ENCODE assay signal across 8 mouse cellular contexts in the genomic region with DNA sequence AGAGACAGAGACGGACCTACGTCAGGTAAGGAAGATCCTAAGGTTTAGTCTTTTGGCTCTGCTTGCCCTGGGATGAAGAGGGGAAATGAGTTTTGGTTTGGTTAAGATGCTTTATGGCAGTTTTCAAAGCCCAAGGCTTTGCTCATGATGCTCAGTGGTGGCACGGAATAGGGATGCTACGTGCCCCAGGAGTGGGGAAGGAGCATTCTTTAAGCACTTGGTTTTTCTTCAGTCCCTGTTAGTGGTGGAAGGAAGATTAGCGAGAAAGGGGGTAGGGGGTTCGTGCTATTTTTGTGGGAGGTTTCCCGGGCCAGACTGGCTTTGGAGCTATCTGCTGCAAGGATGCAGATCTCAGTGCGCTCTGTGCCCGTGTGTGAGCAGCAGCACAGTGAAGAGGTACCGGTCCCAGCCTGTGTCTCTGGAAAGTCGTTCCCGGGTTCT. TPM values are rescaled to one million over a fixed set of nuclear protein-coding genes. Genes with fewer than 3 reads are reported as not detected.
DNase-seq lines count a peak whose midpoint lies in the region; ATAC-seq and TF ChIP-seq lines count a peak whose summit lies in the region.

No protein-coding gene starts in this region.

- no peaks in the 10 kb centered on the region for H3K9me3 ChIP-seq in CH12.LX (replicated peaks; ENCODE audit: low read length)
- no peaks in the 10 kb centered on the region for H3K9me3 ChIP-seq in heart, embryonic 16.5 days (replicated peaks; ENCODE audit: control insufficient read depth, low read length)
- no peaks in the 10 kb centered on the region for H3K9me3 ChIP-seq in midbrain, embryonic 13.5 days

- no peaks in the 10 kb centered on the region for H3K36me3 ChIP-seq in heart, adult 2 months (ENCODE audit: control insufficient read depth, insufficient read depth, low read length)
- peaks cover 0 to 35% of the 10 kb centered on the region in 2 experiments for H3K36me3 ChIP-seq in CH12.LX (replicated peaks in 1 of 2; ENCODE audit: control insufficient read depth in 1 of 2, insufficient read depth in 1 of 2, low read length in 1 of 2)
- peaks cover 10% of the 10 kb centered on the region for H3K36me3 ChIP-seq in heart, embryonic 16.5 days (ENCODE audit: control insufficient read depth, insufficient read depth)
- no peaks in the 10 kb centered on the region; the same call in 1 of the 2 replicates for H3K36me3 ChIP-seq in midbrain, embryonic 13.5 days

- in situ Hi-C loops in CH12.LX (cut with MboI; ENCODE audit: low pct_ligation_motif_present, low pct_unique_long_range_greater_than_20kb, low sequenced_read_pairs) = loop anchor here (25.0 kb wide), 2 partner anchors 203 to 372 kb away; no protein-coding TSS in a partner anchor

- no peaks in the 10 kb centered on the region; the same call in 1 of the 2 replicates for H3K79me2 ChIP-seq in heart, adult 2 months (replicated peaks; ENCODE audit: control insufficient read depth, insufficient read depth, low read length)
- no peaks in the 10 kb centered on the region for H3K79me2 ChIP-seq in CH12.LX (replicated peaks; ENCODE audit: control insufficient read depth, extremely low read depth, insufficient read depth, poor library complexity, severe bottlenecking)

- ATAC-seq in heart, embryonic 16.5 days (replicated peaks; ENCODE audit: extremely low read depth, insufficient read depth, low FRiP score) = no peak
- 0 out of 2 replicates have a peak, but pooled peaks have one; percentile 3 for ATAC-seq in midbrain, embryonic 13.5 days

- no peak for TF ChIP-seq RAD21 in CH12.LX (IDR thresholded peaks at IDR 0.05; ENCODE audit: low read depth, low read length)

- H3K9ac ChIP-seq in heart, adult 2 months (ENCODE audit: low read depth, low read length) = peak overlapping the region; percentile 45
- H3K9ac ChIP-seq in CH12.LX (ENCODE audit: insufficient read depth, low read depth) = peak overlapping the region; percentile 34
- H3K9ac ChIP-seq in heart, embryonic 16.5 days (ENCODE audit: low read length) = peak overlapping the region; percentile 80
- peak overlapping the region; percentile 67 for H3K9ac ChIP-seq in midbrain, embryonic 13.5 days (replicated peaks)

- peak; percentile 40 to 53 for DNase-seq in heart, adult 2 months
- no peak for DNase-seq in heart, adult 9 months (ENCODE audit: low spot score in 2 of 2)
- DNase-seq in CH12.LX (ENCODE audit: extremely low read depth) = no peak
- DNase-seq in cerebellum, adult 9-10 months = peak; percentile 58
- peak; percentile 42 for DNase-seq in kidney, postnatal 10 days
- no peak for DNase-seq in gastrocnemius, adult 18-20 months (ENCODE audit: low spot score)

- H3K27me3 ChIP-seq in heart, adult 2 months (ENCODE audit: control insufficient read depth, insufficient read depth, low read length) = no peaks in the 10 kb centered on the region
- no peaks in the 10 kb centered on the region for H3K27me3 ChIP-seq in CH12.LX (replicated peaks)
- no peaks in the 10 kb centered on the region for H3K27me3 ChIP-seq in heart, embryonic 16.5 days (ENCODE audit: control insufficient read depth, insufficient read depth, low read length)
- H3K27me3 ChIP-seq in midbrain, embryonic 13.5 days = no peaks in the 10 kb centered on the region

- peak overlapping the region; percentile 71 for H3K27ac ChIP-seq in heart, adult 2 months
- no peak overlapping the region for H3K27ac ChIP-seq in CH12.LX (ENCODE audit: insufficient read depth, low read depth)
- H3K27ac ChIP-seq in heart, embryonic 16.5 days (ENCODE audit: low read length) = peak overlapping the region; percentile 69
- peak overlapping the region; percentile 69 for H3K27ac ChIP-seq in midbrain, embryonic 13.5 days

- no peak for TF ChIP-seq POLR2A in heart, adult 2 months (IDR thresholded peaks at IDR 0.05; ENCODE audit: insufficient read depth, low read depth, low read length)
- no peak for TF ChIP-seq POLR2A in CH12.LX (IDR thresholded peaks at IDR 0.05; ENCODE audit: low read depth, low read length)

- dilution Hi-C loops in CH12.LX (cut with MboI; ENCODE audit: extremely low pct_ligation_motif_present, extremely low pct_unique_long_range_greater_than_20kb, low sequenced_read_pairs) = no loop called here

- TF ChIP-seq CTCF in heart, adult 2 months (IDR thresholded peaks at IDR 0.05) = no peak
- TF ChIP-seq CTCF in CH12.LX (conservative IDR thresholded peaks at IDR 0.05 in 1 of 2, IDR thresholded peaks at IDR 0.05 in 1 of 2; ENCODE audit: low read depth in 2 of 2, low read length in 2 of 2) = no peak

- peaks cover 5% of the 10 kb centered on the region; the same call in 1 of the 2 replicates for H3K4me1 ChIP-seq in heart, adult 2 months (ENCODE audit: control insufficient read depth, insufficient read depth, low read length)
- H3K4me1 ChIP-seq in CH12.LX (ENCODE audit: control insufficient read depth in 1 of 2, insufficient read depth in 2 of 2) = peaks cover 0 to 48% of the 10 kb centered on the region in 2 experiments; a peak in 2 of 4 replicates
- peaks cover 34% of the 10 kb centered on the region for H3K4me1 ChIP-seq in heart, embryonic 16.5 days (ENCODE audit: control insufficient read depth, insufficient read depth, low read length)
- peaks cover 36% of the 10 kb centered on the region for H3K4me1 ChIP-seq in midbrain, embryonic 13.5 days (replicated peaks)

- TF ChIP-seq EP300 in heart, adult 2 months (IDR thresholded peaks at IDR 0.05; ENCODE audit: insufficient read depth, low read depth, low read length) = no peak
- TF ChIP-seq EP300 in CH12.LX (IDR thresholded peaks at IDR 0.05; ENCODE audit: low read length) = no peak

- intact Hi-C loops in heart, adult 2 months (cut with DNase I) = loop anchor here (1.0 to 10.0 kb wide), 4 partner anchors 29 to 700 kb away; partner anchors contain the start of gene Hlx

- peak overlapping the region; percentile 84 for H3K4me2 ChIP-seq in CH12.LX (ENCODE audit: insufficient read depth, low read depth, poor library complexity, severe bottlenecking)
- H3K4me2 ChIP-seq in heart, embryonic 16.5 days (ENCODE audit: low read depth, low read length) = peak overlapping the region; percentile 73
- peak overlapping the region; percentile 77 for H3K4me2 ChIP-seq in midbrain, embryonic 13.5 days (replicated peaks)

- H3K4me3 ChIP-seq in heart, adult 2 months = peak overlapping the region; percentile 57
- peak overlapping the region; percentile 64 to 89 (median 64) for H3K4me3 ChIP-seq in CH12.LX (replicated peaks in 1 of 3; ENCODE audit: low read depth in 2 of 3, low read length in 2 of 3, poor library complexity in 1 of 3)
- peak overlapping the region; percentile 83 for H3K4me3 ChIP-seq in heart, embryonic 16.5 days (ENCODE audit: low read length)
- peak overlapping the region; percentile 62 for H3K4me3 ChIP-seq in midbrain, embryonic 13.5 days (replicated peaks)

- WGBS in heart, adult 2 months = 1% methylated on average over 12 of the region's 12 CpGs
- 0% methylated on average over 12 of the region's 12 CpGs for WGBS in heart, embryonic 16.5 days
- WGBS in midbrain, embryonic 13.5 days = under 1% methylated on average over 12 of the region's 12 CpGs

TF ChIP-seq in CH12.LX, 34 proteins besides CTCF, POLR2A, EP300 and RAD21:
- no peak for TF ChIP-seq MXI1 (IDR thresholded peaks at IDR 0.05; ENCODE audit: low read depth, low read length)
- peak; percentile 21; the same call in 1 of the 2 replicates for TF ChIP-seq SIN3A (IDR thresholded peaks at IDR 0.05; ENCODE audit: low read length)
- no peak for TF ChIP-seq TBP (conservative IDR thresholded peaks at IDR 0.05; ENCODE audit: low read depth, low read length)
- TF ChIP-seq USF2 (conservative IDR thresholded peaks at IDR 0.05; ENCODE audit: low read depth, low read length) = no peak
- TF ChIP-seq ZC3H11A (IDR thresholded peaks at IDR 0.05; ENCODE audit: low read depth, low read length) = no peak

RNA-seq across cellular contexts. Expression of gene 1700056E22Rik, which starts 0.7 kb away (rescaled TPM):
- under 1 TPM; 0.25 to 0.84 TPM for total RNA-seq in heart, adult 2 months (2021)
- polyA plus RNA-seq in heart, adult 2 months (2012; rRNA removed) = 0.44 and 1.5 TPM in 2 replicates
- total RNA-seq in CH12.LX (2012; rRNA removed) (0.25 and 0.34 TPM in 2 replicates), CH12.LX (2014; rRNA removed) (0.26 TPM in 1 of 2 replicates, not detected in the other)
- 1.0 and 1.6 TPM in 2 replicates for polyA plus RNA-seq in CH12.LX (2012; ENCODE audit: insufficient read length, low read depth)
- polyA plus RNA-seq in heart, embryonic 16.5 days (2015; fragmentation: Nextera tagmentation; extraction: Ambion mirVana) = 2.2 TPM in 2 replicates
- 0.94 and 1.6 TPM in 2 replicates for polyA plus RNA-seq in midbrain, embryonic 13.5 days (2015; fragmentation: Nextera tagmentation; extraction: Ambion mirVana)
- under 1 TPM; 0.43 to 0.73 TPM for total RNA-seq in gastrocnemius, adult 18-20 months (2021)

RNA-seq across cellular contexts. Expression of gene Dusp10, which starts 21.7 kb away (rescaled TPM):
- total RNA-seq in heart, adult 2 months (2021) = 1 to 10 TPM; 5.0 to 7.9 TPM
- polyA plus RNA-seq in heart, adult 2 months (2012; rRNA removed) = 14.1 and 16.3 TPM in 2 replicates
- total RNA-seq in CH12.LX (2012; rRNA removed) (2.4 and 2.8 TPM in 2 replicates), CH12.LX (2014; rRNA removed) (11.2 and 14.2 TPM in 2 replicates)
- 13.9 and 16.1 TPM in 2 replicates for polyA plus RNA-seq in CH12.LX (2012; ENCODE audit: insufficient read length, low read depth)
- 11.7 and 15.5 TPM in 2 replicates for polyA plus RNA-seq in heart, embryonic 16.5 days (2015; fragmentation: Nextera tagmentation; extraction: Ambion mirVana)
- polyA plus RNA-seq in midbrain, embryonic 13.5 days (2015; fragmentation: Nextera tagmentation; extraction: Ambion mirVana) = 5.7 and 6.1 TPM in 2 replicates
- total RNA-seq in gastrocnemius, adult 18-20 months (2021) = 10 to 100 TPM; 12.9 to 17.0 TPM

Comparison
In these comparisons a context has a peak if more than half of its experiments do, and no peak if none do; other contexts are left out.
1. DNase-seq: peak in heart, adult 2 months (2 of 2), cerebellum, adult 9-10 months (single experiment) and kidney, postnatal 10 days (single experiment); none in heart, adult 9 months (0 of 2), CH12.LX (single experiment) and gastrocnemius, adult 18-20 months (single experiment).
2. Peak in every context shown above with its lines, with median percentiles within 50 percentile points of each other: H3K4me3 ChIP-seq, H3K9ac ChIP-seq and H3K4me2 ChIP-seq.